Mouse (Mus musculus) ES-Bruce4 (cell line): ENCODE results near the gene Kat2a.

ENCODE experiments used
- CTCF ChIP-seq: IDR thresholded peaks from one replicate; pipeline ENCODE4 v1.8.1; 2011; ENCODE audit warnings: low read depth, low read length
- EP300 ChIP-seq: IDR thresholded peaks from 2 replicates; pipeline ENCODE4 v1.6.1; 2011; ENCODE audit warnings: low read depth, low read length; ENCODE audit not compliant: insufficient read depth

DNA sequence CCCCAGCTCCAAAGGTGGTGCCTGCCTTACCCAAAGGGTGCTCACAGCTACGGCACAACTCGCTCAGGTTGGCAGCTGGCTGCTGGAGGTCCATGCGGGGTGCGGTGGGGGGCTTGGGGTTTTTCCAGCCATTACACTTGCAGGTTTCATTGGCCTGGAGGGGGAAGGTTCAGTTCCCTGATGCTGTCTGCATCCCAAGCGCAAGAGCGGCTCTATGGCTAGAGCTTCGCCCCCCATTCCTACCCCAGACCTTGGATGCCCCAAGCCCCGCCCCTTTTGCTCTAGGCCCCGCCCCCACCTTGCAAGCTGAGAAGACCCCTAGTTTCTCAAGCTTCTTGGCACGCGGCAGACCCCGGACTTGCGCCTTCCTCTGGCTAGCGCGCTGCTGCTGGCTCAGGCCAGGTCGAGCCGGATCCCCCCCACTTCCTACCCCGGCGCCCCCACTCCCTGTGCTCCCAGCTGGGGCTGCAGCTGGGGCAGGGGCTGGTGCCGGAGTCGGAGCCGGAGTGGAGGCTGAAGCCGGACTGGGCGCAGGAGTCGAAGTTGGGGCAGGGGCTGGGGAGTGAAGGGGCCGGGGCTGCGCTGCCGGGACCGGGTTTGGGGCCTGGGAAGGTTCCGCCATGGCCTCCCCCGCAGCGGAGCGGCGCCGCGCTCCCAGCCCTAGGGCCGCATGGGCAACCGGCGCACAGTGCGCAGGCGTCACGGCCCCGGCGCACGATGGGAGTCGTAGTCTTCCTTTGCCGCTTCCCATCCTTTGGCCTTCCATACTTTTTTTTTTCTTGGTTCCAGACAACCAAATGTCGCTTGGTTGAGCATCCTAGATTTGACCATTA lies at the start of gene Kat2a:
- TF ChIP-seq EP300 (no peak), CTCF (no peak)
